Mouse (Mus musculus) brain, embryonic 14.5 days (tissue): ENCODE data around the gene Actl6a.

Experiments
- CTCF ChIP-seq: fragments of 200-500 bp; IDR thresholded peaks from 2 replicates; pipeline ENCODE4 v1.5.1; 2012; ENCODE audit warnings: inconsistent platforms, mild to moderate bottlenecking, moderate library complexity, borderline replicate concordance; ENCODE audit not compliant: insufficient read depth, insufficient read length; ENCODE audit errors: extremely low read depth
- POLR2A ChIP-seq: fragments of 200-500 bp; IDR thresholded peaks from 2 replicates; pipeline ENCODE4 v1.6.1; 2012; ENCODE audit warnings: mild to moderate bottlenecking, inconsistent platforms, borderline replicate concordance; ENCODE audit not compliant: poor library complexity, insufficient read depth, insufficient read length, severe bottlenecking; ENCODE audit errors: extremely low read depth

GRCm38 (mm10) chr3:32742276-32742780 lies 36.2 kb downstream of the Actl6a start:
- no peak for TF ChIP-seq POLR2A
- no peak for TF ChIP-seq CTCF
